Mouse (Mus musculus) midbrain, postnatal 0 days (tissue): ENCODE data around the gene Marveld1. TPM values are rescaled to one million over a fixed set of nuclear protein-coding genes. Genes with fewer than 3 reads are reported as not detected.

Source experiments
- ATAC-seq: fragments of 200-750 bp; cut with Nextera tagmentation; 2 replicates; pipeline ENCODE4 v1.8.0; 2017; ENCODE audit warnings: moderate number of reproducible peaks, mild to moderate bottlenecking, moderate TSS enrichment, moderate library complexity; ENCODE audit not compliant: low FRiP score
- DNase-seq: peaks from one replicate; pipeline ENCODE4 v3.0.0-alpha.2; 2015; ENCODE audit warnings: low spot score
- H3K27ac ChIP-seq: fragments of 300-500 bp; sonication (generic); 2 replicates; pipeline ENCODE4 v1.5.1; 2014; ENCODE audit warnings: low read depth, mild to moderate bottlenecking, low read length, mixed read lengths
- H3K27me3 ChIP-seq: fragments of 300-500 bp; sonication (generic); 2 replicates; pipeline ENCODE4 v1.6.1; 2014; ENCODE audit warnings: low read length, control low read depth, mixed read lengths; ENCODE audit not compliant: insufficient read depth
- H3K36me3 ChIP-seq: fragments of 300-500 bp; sonication (generic); 2 replicates; pipeline ENCODE4 v1.6.1; 2014; ENCODE audit warnings: low read length, control low read depth, mixed read lengths; ENCODE audit not compliant: insufficient read depth
- H3K4me1 ChIP-seq: fragments of 300-500 bp; sonication (generic); 2 replicates; pipeline ENCODE4 v1.6.1; 2014; ENCODE audit warnings: mild to moderate bottlenecking, control low read depth, antibody characterized with exemption, low read length, mixed read lengths; ENCODE audit not compliant: insufficient read depth
- H3K4me2 ChIP-seq: fragments of 300-500 bp; sonication (generic); 2 replicates; pipeline ENCODE4 v1.6.1; 2014; ENCODE audit warnings: low read depth, mild to moderate bottlenecking, low read length, mixed read lengths; ENCODE audit not compliant: poor library complexity, severe bottlenecking
- H3K4me3 ChIP-seq: fragments of 300-500 bp; sonication (generic); 2 replicates; pipeline ENCODE4 v1.5.1; 2014; ENCODE audit warnings: low read depth, mild to moderate bottlenecking, low read length, moderate library complexity
- H3K9ac ChIP-seq: fragments of 300-500 bp; sonication (generic); replicated peaks from 2 replicates; pipeline ENCODE4 v1.6.1; 2014; ENCODE audit warnings: mild to moderate bottlenecking, low read length, moderate library complexity, mixed read lengths; ENCODE audit not compliant: poor library complexity, severe bottlenecking
- H3K9me3 ChIP-seq: fragments of 300-500 bp; sonication (generic); 2 replicates; pipeline ENCODE4 v1.6.1; 2016; ENCODE audit warnings: low read length, control low read depth
- CTCF ChIP-seq: IDR thresholded peaks from 2 replicates; pipeline ENCODE4 v1.5.1; 2016; ENCODE audit warnings: antibody characterized with exemption, mild to moderate bottlenecking
- WGBS: fragments of 180-500 bp; shearing (Covaris S2); extraction: QIAGEN DNeasy Blood & Tissue Kit; methylation state at CpG from one replicate; pipeline ENCODE4 v1.1.7; 2014; 5-methylcytosine and 5-hydroxymethylcytosine counted together
- polyA plus RNA-seq: library from polyadenylated mRNA; unstranded; fragments of >200 nt; fragmentation: Nextera tagmentation; extraction: Ambion mirVana; gene quantifications from 2 replicates; pipeline ENCODE4 v1.2.1, GENCODE M21; 2015
- total RNA-seq: library from RNA; depleted of rRNA; stranded (reverse); fragments of >200 nt; gene quantifications from 2 replicates; pipeline ENCODE4 v1.2.3, GENCODE M21; 2014

Marveld1 gene
- total and polyA plus RNA-seq, 2 experiments from 2014 or later: 3.6 to 15.1 TPM

- H3K9ac ChIP-seq: no peak overlapping the region
- H3K36me3 ChIP-seq: no peaks in the 10 kb centered on the region
- no peaks in the 10 kb centered on the region for H3K9me3 ChIP-seq
- 95% methylated on average over 4 of the region's 4 CpGs for WGBS
- no peak for DNase-seq
- no peak for TF ChIP-seq CTCF
- no peaks in the 10 kb centered on the region for H3K4me1 ChIP-seq
- H3K27ac ChIP-seq: no peak overlapping the region
- no peak overlapping the region for H3K4me3 ChIP-seq
- no peak overlapping the region for H3K4me2 ChIP-seq
- no peak for ATAC-seq
- H3K27me3 ChIP-seq: no peaks in the 10 kb centered on the region
Observed at GRCm38 (mm10) chr19:42137167-42137672, 10.0 kb upstream of the Marveld1 start.

- 93% methylated on average over 15 of the region's 15 CpGs for WGBS
- H3K4me2 ChIP-seq: no peak overlapping the region
- H3K27me3 ChIP-seq: no peaks in the 10 kb centered on the region
- no peaks in the 10 kb centered on the region for H3K36me3 ChIP-seq
- H3K27ac ChIP-seq: no peak overlapping the region
- no peak for ATAC-seq
- no peaks in the 10 kb centered on the region for H3K4me1 ChIP-seq
- H3K9ac ChIP-seq: no peak overlapping the region
- no peak overlapping the region for H3K4me3 ChIP-seq
- no peaks in the 10 kb centered on the region for H3K9me3 ChIP-seq
- TF ChIP-seq CTCF: no peak
- DNase-seq: no peak
Observed at GRCm38 (mm10) chr19:42138517-42139285, 8.5 kb upstream of the Marveld1 start.

DNA sequence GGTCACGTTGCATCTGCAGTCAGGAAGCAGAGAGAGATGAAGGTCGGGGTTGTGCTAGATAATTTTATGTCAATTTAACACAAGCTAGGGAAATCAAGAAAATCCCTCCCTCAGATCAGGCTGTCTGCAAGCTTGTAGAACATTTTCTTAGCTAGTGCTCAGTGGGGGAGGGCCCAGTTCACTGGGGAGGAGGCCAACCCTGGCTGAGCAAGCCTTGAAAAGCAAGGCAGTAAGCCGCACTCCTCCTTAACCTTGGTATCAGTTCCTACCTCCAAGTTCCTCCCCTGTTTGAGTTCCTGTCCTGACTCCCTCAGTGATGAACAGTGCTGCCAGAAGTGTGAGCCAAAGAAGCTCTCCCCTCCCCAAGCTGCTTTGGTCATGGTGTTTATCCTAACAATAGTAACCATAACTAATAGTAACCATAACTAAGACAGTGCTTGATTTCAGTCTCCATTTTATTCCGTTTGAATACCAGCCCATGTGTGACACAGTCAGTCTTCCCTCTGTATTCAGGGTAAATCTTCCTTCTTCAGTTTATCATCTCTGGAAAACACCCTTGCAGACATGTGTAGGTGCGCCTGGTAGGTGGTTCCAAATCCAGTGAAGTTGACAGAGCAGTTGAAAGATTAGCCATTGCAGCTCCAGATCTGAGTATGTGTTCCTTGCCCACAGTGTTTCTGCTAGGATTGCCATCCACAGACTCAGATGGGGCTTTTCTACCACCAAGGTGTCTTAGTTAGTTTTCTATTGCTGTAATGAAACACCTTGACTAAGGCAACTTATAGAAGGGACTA, 7.3 kb upstream of the Marveld1 start:
- Histone ChIP-seq H3K9ac (no peak overlapping the region), H3K27me3 (no peaks in the 10 kb centered on the region), H3K4me2 (no peak overlapping the region), H3K36me3 (no peaks in the 10 kb centered on the region), H3K9me3 (no peaks in the 10 kb centered on the region), H3K4me1 (no peaks in the 10 kb centered on the region), H3K27ac (no peak overlapping the region), H3K4me3 (no peak overlapping the region)
- no peak for ATAC-seq
- DNase-seq: no peak
- 80% methylated on average over 5 of the region's 5 CpGs for WGBS
- no peak for TF ChIP-seq CTCF

- no peak for ATAC-seq
- no peak overlapping the region for H3K27ac ChIP-seq
- H3K4me3 ChIP-seq: no peak overlapping the region
- 71% methylated on average over 3 of the region's 3 CpGs for WGBS
- no peak overlapping the region for H3K4me2 ChIP-seq
- no peaks in the 10 kb centered on the region for H3K36me3 ChIP-seq
- H3K27me3 ChIP-seq: no peaks in the 10 kb centered on the region
- H3K9ac ChIP-seq: no peak overlapping the region
- H3K4me1 ChIP-seq: no peaks in the 10 kb centered on the region
- no peak for DNase-seq
- TF ChIP-seq CTCF: no peak
- H3K9me3 ChIP-seq: no peaks in the 10 kb centered on the region
Observed at GRCm38 (mm10) chr19:42141998-42142397, 5.2 kb upstream of the Marveld1 start.

DNA sequence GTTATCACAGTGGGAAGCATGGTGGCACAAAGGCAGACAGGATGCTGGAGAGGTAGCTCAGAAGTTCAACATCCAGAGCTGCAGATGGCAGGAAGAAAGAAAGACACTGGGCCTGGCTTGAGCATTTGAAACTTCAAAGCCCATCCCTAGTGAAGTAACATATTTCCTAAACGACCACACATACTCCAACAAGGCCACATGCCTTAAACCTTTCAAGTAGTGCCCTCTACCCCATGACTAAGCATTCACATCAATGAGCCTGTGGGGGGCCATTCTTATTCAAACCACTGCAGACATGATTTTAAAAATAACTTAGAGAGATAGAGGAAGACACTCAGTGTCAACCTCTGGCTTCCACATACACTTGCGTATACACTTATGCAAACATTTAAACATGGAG, 4.4 kb upstream of the Marveld1 start:
- TF ChIP-seq CTCF: no peak
- Histone ChIP-seq H3K4me1 (no peaks in the 10 kb centered on the region), H3K36me3 (no peaks in the 10 kb centered on the region), H3K9me3 (no peaks in the 10 kb centered on the region), H3K27me3 (no peaks in the 10 kb centered on the region), H3K4me2 (no peak overlapping the region), H3K9ac (no peak overlapping the region), H3K27ac (no peak overlapping the region), H3K4me3 (no peak overlapping the region)
- DNase-seq (no peak), ATAC-seq (no peak)
- WGBS: 79% methylated on average over 2 of the region's 2 CpGs

DNA sequence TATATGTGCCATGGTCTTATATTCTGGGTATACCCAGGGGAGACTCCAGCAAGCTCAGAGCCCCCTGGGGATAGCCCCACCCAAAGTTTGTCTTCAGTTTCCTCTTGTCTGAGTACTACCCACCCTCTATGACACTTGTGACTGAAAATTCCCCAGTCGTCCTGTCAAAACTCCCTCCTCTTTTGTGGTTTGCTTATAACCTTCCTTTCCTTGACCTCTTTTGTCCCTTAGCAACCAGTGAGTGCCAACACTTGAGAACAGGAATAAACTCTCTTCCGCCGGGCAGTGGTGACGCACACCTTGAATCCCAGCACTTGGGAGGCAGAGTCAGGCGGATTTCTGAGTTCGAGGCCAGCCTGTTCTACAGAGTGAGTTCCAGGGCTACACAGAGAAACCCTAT, 3.1 kb upstream of the Marveld1 start:
- no peak overlapping the region for H3K4me3 ChIP-seq
- 55% methylated on average over 6 of the region's 6 CpGs for WGBS
- ATAC-seq (no peak), DNase-seq (no peak)
- TF ChIP-seq CTCF: no peak
- H3K4me1 ChIP-seq: no peaks in the 10 kb centered on the region
- H3K27me3 ChIP-seq: 0 out of 2 replicates have a peak, but pooled peaks cover under 1% of the 10 kb centered on the region
- H3K4me2 ChIP-seq: no peak overlapping the region
- H3K27ac ChIP-seq: no peak overlapping the region
- H3K9me3 ChIP-seq: no peaks in the 10 kb centered on the region
- H3K36me3 ChIP-seq: no peaks in the 10 kb centered on the region
- H3K9ac ChIP-seq: no peak overlapping the region
